Mouse (Mus musculus): Measurements from ENCODE around the gene Pth1r. TPM values are rescaled to one million over a fixed set of nuclear protein-coding genes. Genes with fewer than 3 reads are reported as not detected.
A peak's percentile ranks its signal among the peaks of the same experiment; 100 is the strongest.

Gene Pth1r
- polyA plus RNA-seq (2015; fragmentation: Nextera tagmentation; extraction: Ambion mirVana), result 23.2 and 26.1 TPM in 2 replicates

- no peak within 1 kb of the TSS for H3K4me2 ChIP-seq
- H3K4me3 ChIP-seq, result no peak within 1 kb of the TSS
- no peaks in the 10 kb centered on the region for H3K36me3 ChIP-seq
- 72% methylated on average over 7 of the region's 7 CpGs for WGBS
- no peak for ATAC-seq (replicated peaks; ENCODE audit: insufficient number of reproducible peaks, insufficient read depth, low FRiP score, low read depth)
- H3K4me1 ChIP-seq (replicated peaks), result peaks cover 45% of the 10 kb centered on the region
- H3K27me3 ChIP-seq, result peaks cover 14% of the 10 kb centered on the region; the same call in 1 of the 2 replicates
- no peaks in the 10 kb centered on the region for H3K9me3 ChIP-seq (replicated peaks)
- H3K27ac ChIP-seq, result no peak within 1 kb of the TSS
- no peak within 1 kb of the TSS for H3K9ac ChIP-seq
Measured at GRCm38 (mm10) chr9:110746961-110747360, at the start of gene Pth1r. Gene Pth1r (minus strand): TSS chr9:110747145.

GRCm38 (mm10) chr9:110790462-110790861 lies 43.5 kb upstream of the Pth1r start:
- no peak overlapping the region for H3K27ac ChIP-seq
- no peak overlapping the region for H3K4me3 ChIP-seq
- 57% methylated on average over 4 of the region's 4 CpGs for WGBS
- no peak for ATAC-seq (replicated peaks; ENCODE audit: insufficient number of reproducible peaks, insufficient read depth, low FRiP score, low read depth)
- no peak overlapping the region for H3K9ac ChIP-seq
- H3K4me2 ChIP-seq, result no peak overlapping the region
- no peaks in the 10 kb centered on the region for H3K4me1 ChIP-seq (replicated peaks)
- no peaks in the 10 kb centered on the region for H3K36me3 ChIP-seq
- H3K27me3 ChIP-seq, result no peaks in the 10 kb centered on the region
- no peaks in the 10 kb centered on the region for H3K9me3 ChIP-seq (replicated peaks)

GRCm38 (mm10) chr9:110788169-110788568 lies 41.2 kb upstream of the Pth1r start:
- Histone ChIP-seq H3K4me3 (no peak overlapping the region), H3K27me3 (no peaks in the 10 kb centered on the region), H3K4me2 (no peak overlapping the region), H3K36me3 (no peaks in the 10 kb centered on the region), H3K9me3 (replicated peaks) (no peaks in the 10 kb centered on the region), H3K4me1 (replicated peaks) (no peaks in the 10 kb centered on the region; the same call in 1 of the 2 replicates), H3K9ac (no peak overlapping the region), H3K27ac (no peak overlapping the region)
- ATAC-seq (replicated peaks; ENCODE audit: insufficient number of reproducible peaks, insufficient read depth, low FRiP score, low read depth), result no peak
- WGBS, result 81% methylated on average over 3 of the region's 3 CpGs

- Histone ChIP-seq H3K36me3 (no peaks in the 10 kb centered on the region), H3K9ac (no peak overlapping the region), H3K4me1 (replicated peaks) (peaks cover 22% of the 10 kb centered on the region), H3K9me3 (replicated peaks) (no peaks in the 10 kb centered on the region), H3K4me2 (no peak overlapping the region), H3K27me3 (no peaks in the 10 kb centered on the region), H3K4me3 (no peak overlapping the region), H3K27ac (no peak overlapping the region)
- ATAC-seq (replicated peaks; ENCODE audit: insufficient number of reproducible peaks, insufficient read depth, low FRiP score, low read depth), result no peak
- 17% methylated on average over 1 of the region's 1 CpGs for WGBS
Measured at GRCm38 (mm10) chr9:110783611-110784010, 36.7 kb upstream of the Pth1r start.

GRCm38 (mm10) chr9:110781731-110782130 lies 34.8 kb upstream of the Pth1r start:
- Histone ChIP-seq H3K4me2 (peak overlapping the region; percentile 95), H3K4me1 (replicated peaks) (peaks cover 30% of the 10 kb centered on the region)

GRCm38 (mm10) chr9:110781256-110781721 lies 34.3 kb upstream of the Pth1r start:
- Histone ChIP-seq H3K27ac (peak overlapping the region; percentile 81), H3K4me3 (peak overlapping the region; percentile 61), H3K36me3 (no peaks in the 10 kb centered on the region), H3K9ac (peak overlapping the region; percentile 63), H3K4me1 (replicated peaks) (peaks cover 30% of the 10 kb centered on the region), H3K27me3 (no peaks in the 10 kb centered on the region), H3K9me3 (replicated peaks) (no peaks in the 10 kb centered on the region), H3K4me2 (peak overlapping the region; percentile 95)
- WGBS, result under 1% methylated on average over 43 of the region's 43 CpGs
- peak; percentile 93 for ATAC-seq (replicated peaks; ENCODE audit: insufficient number of reproducible peaks, insufficient read depth, low FRiP score, low read depth)

More at GRCm38 (mm10) chr9:110781731-110782130, 34.8 kb upstream of the Pth1r start:
- Histone ChIP-seq H3K27ac (peak overlapping the region; percentile 81), H3K9ac (peak overlapping the region; percentile 63), H3K4me3 (peak overlapping the region; percentile 61), H3K27me3 (no peaks in the 10 kb centered on the region), H3K36me3 (no peaks in the 10 kb centered on the region), H3K9me3 (replicated peaks) (no peaks in the 10 kb centered on the region)
- peak; percentile 82 for ATAC-seq (replicated peaks; ENCODE audit: insufficient number of reproducible peaks, insufficient read depth, low FRiP score, low read depth)
- WGBS, result 0% methylated on average over 23 of the region's 23 CpGs

- no peak for ATAC-seq (replicated peaks; ENCODE audit: insufficient number of reproducible peaks, insufficient read depth, low FRiP score, low read depth)
- H3K27ac ChIP-seq, result no peak overlapping the region
- 63% methylated on average over 5 of the region's 5 CpGs for WGBS
Measured at GRCm38 (mm10) chr9:110779242-110779913, 32.4 kb upstream of the Pth1r start.

GRCm38 (mm10) chr9:110778559-110778958 lies 31.6 kb upstream of the Pth1r start:
- H3K9me3 ChIP-seq (replicated peaks), result no peaks in the 10 kb centered on the region
- no peaks in the 10 kb centered on the region for H3K36me3 ChIP-seq
- H3K4me1 ChIP-seq (replicated peaks), result peaks cover 44% of the 10 kb centered on the region
- no peaks in the 10 kb centered on the region for H3K27me3 ChIP-seq
- no peak overlapping the region for H3K4me3 ChIP-seq
- no peak for ATAC-seq (replicated peaks; ENCODE audit: insufficient number of reproducible peaks, insufficient read depth, low FRiP score, low read depth)
- H3K4me2 ChIP-seq, result no peak overlapping the region
- H3K27ac ChIP-seq, result no peak overlapping the region
- WGBS, result 83% methylated on average over 7 of the region's 7 CpGs
- H3K9ac ChIP-seq, result no peak overlapping the region

More at GRCm38 (mm10) chr9:110779242-110779913, 32.4 kb upstream of the Pth1r start:
- Histone ChIP-seq H3K4me2 (no peak overlapping the region), H3K9ac (no peak overlapping the region), H3K4me3 (no peak overlapping the region), H3K36me3 (no peaks in the 10 kb centered on the region), H3K4me1 (replicated peaks) (peaks cover 44% of the 10 kb centered on the region), H3K27me3 (no peaks in the 10 kb centered on the region), H3K9me3 (replicated peaks) (no peaks in the 10 kb centered on the region)

- Histone ChIP-seq H3K27me3 (no peaks in the 10 kb centered on the region), H3K9me3 (replicated peaks) (no peaks in the 10 kb centered on the region), H3K4me3 (no peak overlapping the region), H3K4me1 (replicated peaks) (peaks cover 44% of the 10 kb centered on the region), H3K36me3 (no peaks in the 10 kb centered on the region), H3K4me2 (no peak overlapping the region), H3K9ac (no peak overlapping the region), H3K27ac (no peak overlapping the region)
- ATAC-seq (replicated peaks; ENCODE audit: insufficient number of reproducible peaks, insufficient read depth, low FRiP score, low read depth), result no peak
- 65% methylated on average over 1 of the region's 1 CpGs for WGBS
Measured at GRCm38 (mm10) chr9:110778100-110778499, 31.2 kb upstream of the Pth1r start.

GRCm38 (mm10) chr9:110775269-110776022 lies 28.5 kb upstream of the Pth1r start:
- no peak overlapping the region for H3K4me3 ChIP-seq
- H3K9ac ChIP-seq, result no peak overlapping the region
- 69% methylated on average over 10 of the region's 10 CpGs for WGBS
- peaks cover 29% of the 10 kb centered on the region for H3K4me1 ChIP-seq (replicated peaks)
- ATAC-seq (replicated peaks; ENCODE audit: insufficient number of reproducible peaks, insufficient read depth, low FRiP score, low read depth), result no peak
- no peaks in the 10 kb centered on the region for H3K9me3 ChIP-seq (replicated peaks)
- no peak overlapping the region for H3K4me2 ChIP-seq
- H3K36me3 ChIP-seq, result peaks cover 2% of the 10 kb centered on the region; the same call in 1 of the 2 replicates
- H3K27ac ChIP-seq, result peak overlapping the region; percentile 4
- H3K27me3 ChIP-seq, result no peaks in the 10 kb centered on the region

- H3K9ac ChIP-seq, result no peak overlapping the region
- 58% methylated on average over 15 of the region's 15 CpGs for WGBS
- H3K27me3 ChIP-seq, result no peaks in the 10 kb centered on the region
- no peak overlapping the region for H3K4me2 ChIP-seq
- ATAC-seq (replicated peaks; ENCODE audit: insufficient number of reproducible peaks, insufficient read depth, low FRiP score, low read depth), result no peak
- peaks cover 28% of the 10 kb centered on the region for H3K4me1 ChIP-seq (replicated peaks)
- no peaks in the 10 kb centered on the region for H3K9me3 ChIP-seq (replicated peaks)
- peaks cover 10% of the 10 kb centered on the region; the same call in 1 of the 2 replicates for H3K36me3 ChIP-seq
- H3K4me3 ChIP-seq, result no peak overlapping the region
- H3K27ac ChIP-seq, result peak overlapping the region; percentile 4
Measured at GRCm38 (mm10) chr9:110774403-110775268, 27.7 kb upstream of the Pth1r start.

All from heart, embryonic 15.5 days (tissue).